8 mouse cellular contexts compared by ENCODE assay signal in the genomic region with DNA sequence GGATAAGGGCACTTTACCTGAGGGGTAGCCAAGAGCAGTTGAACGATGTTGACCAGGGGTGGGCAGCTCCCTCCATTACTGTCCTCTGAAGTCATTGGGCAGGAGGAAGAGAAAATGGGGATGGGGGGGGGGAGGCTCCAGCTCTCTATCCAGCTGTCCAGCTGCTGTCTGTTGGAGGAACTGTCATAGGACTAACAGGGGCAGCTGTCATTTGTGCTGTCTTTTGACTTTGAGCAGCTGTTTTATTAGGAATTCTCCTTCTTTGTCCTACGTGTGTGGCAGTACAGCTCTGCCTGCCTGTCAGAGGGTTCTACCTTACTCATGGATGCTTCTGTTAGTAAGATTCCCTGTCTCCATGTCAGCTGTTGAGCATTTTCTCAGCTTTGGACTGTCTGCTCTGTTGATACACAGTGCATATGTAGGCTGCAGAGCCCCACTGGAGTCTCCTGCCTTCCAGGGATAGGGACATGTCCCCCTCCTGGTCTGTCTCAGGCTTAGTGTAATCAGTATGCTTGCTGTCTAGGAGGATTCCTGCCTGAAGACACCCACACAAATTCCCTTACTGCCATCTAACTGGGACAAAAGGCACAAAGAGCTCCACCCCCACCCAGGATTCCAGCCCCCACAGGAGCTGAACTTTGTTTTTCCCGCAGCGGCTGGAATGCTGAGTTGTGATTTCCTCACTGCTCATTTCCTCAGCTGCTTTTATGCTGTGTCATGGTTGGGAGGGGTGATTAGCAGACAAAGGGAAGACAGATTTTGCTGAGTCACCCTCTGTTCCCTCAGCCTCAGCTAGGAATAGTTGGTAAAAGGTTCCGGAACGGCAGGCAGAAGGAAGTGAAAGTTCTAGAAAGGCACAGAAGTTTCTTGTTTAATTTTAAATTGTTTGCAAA. TPM values are rescaled to one million over a fixed set of nuclear protein-coding genes. Genes with fewer than 3 reads are reported as not detected.
DNase-seq lines count a peak whose midpoint lies in the region; ATAC-seq lines count a peak whose summit lies in the region.

No protein-coding gene starts in this region.

- no peaks in the 10 kb centered on the region for H3K36me3 ChIP-seq in embryonic facial prominence, embryonic 13.5 days

- peaks cover 20% of the 10 kb centered on the region for H3K4me1 ChIP-seq in embryonic facial prominence, embryonic 13.5 days

- ATAC-seq in embryonic facial prominence, embryonic 13.5 days (ENCODE audit: insufficient number of reproducible peaks, insufficient read depth, low FRiP score, low TSS enrichment, low read depth), result 0 out of 2 replicates have a peak, but pooled peaks have one; percentile 20

- peak overlapping the region; percentile 21; the same call in 1 of the 2 replicates for H3K4me3 ChIP-seq in embryonic facial prominence, embryonic 13.5 days

- H3K9me3 ChIP-seq in embryonic facial prominence, embryonic 13.5 days, result no peaks in the 10 kb centered on the region

- peak; percentile 57 to 69 for DNase-seq in cerebellum, postnatal 10 days
- DNase-seq in cerebellum, adult 9-11 months, result no peak
- DNase-seq in heart, adult 18-20 months, result peak; percentile 87 to 93
- DNase-seq in kidney, adult 18-20 months, result peak; percentile 76
- peak; percentile 60 to 61 for DNase-seq in left cerebral cortex, postnatal 36 days (ENCODE audit: low spot score in 2 of 2)
- peak; percentile 92 for DNase-seq in mesoderm, embryonic 11.5 days (ENCODE audit: low read depth, low spot score)
- peak; percentile 56 for DNase-seq in right cerebral cortex, postnatal 25 days

- 16% methylated on average over 6 of the region's 6 CpGs for WGBS in embryonic facial prominence, embryonic 13.5 days

- peak overlapping the region; percentile 52 for H3K4me2 ChIP-seq in embryonic facial prominence, embryonic 13.5 days

- no peaks in the 10 kb centered on the region for H3K27me3 ChIP-seq in embryonic facial prominence, embryonic 13.5 days

- peak overlapping the region; percentile 74 for H3K27ac ChIP-seq in embryonic facial prominence, embryonic 13.5 days

- H3K9ac ChIP-seq in embryonic facial prominence, embryonic 13.5 days, result peak overlapping the region; percentile 67

- intact Hi-C loops in left cerebral cortex, postnatal 36 days (cut with DNase I), result no loop called here

RNA-seq across cellular contexts. Expression of gene Hmox1, which starts 4.2 kb away (rescaled TPM):
- 24.0 and 29.0 TPM in 2 replicates for polyA plus RNA-seq in embryonic facial prominence, embryonic 13.5 days (2015; fragmentation: Nextera tagmentation; extraction: Ambion mirVana)
- total RNA-seq in heart, adult 18-20 months (2021), result 10 to 100 TPM; 10.3 to 17.5 TPM
- 1 to 10 TPM; 3.9 to 5.1 TPM for total RNA-seq in left cerebral cortex, postnatal 36 days (2021)

RNA-seq across cellular contexts. Expression of gene Mcm5, which starts 20.1 kb away (rescaled TPM):
- 159 and 177 TPM in 2 replicates for polyA plus RNA-seq in embryonic facial prominence, embryonic 13.5 days (2015; fragmentation: Nextera tagmentation; extraction: Ambion mirVana)
- 1 to 10 TPM; 3.3 to 5.1 TPM for total RNA-seq in heart, adult 18-20 months (2021)
- 1 to 10 TPM; 7.4 to 7.6 TPM for total RNA-seq in left cerebral cortex, postnatal 36 days (2021)

RNA-seq across cellular contexts. Expression of gene Tom1, which starts 55.7 kb away (rescaled TPM):
- 25.8 and 31.9 TPM in 2 replicates for polyA plus RNA-seq in embryonic facial prominence, embryonic 13.5 days (2015; fragmentation: Nextera tagmentation; extraction: Ambion mirVana)
- total RNA-seq in heart, adult 18-20 months (2021), result 10 to 100 TPM; 57.9 to 63.7 TPM
- 10 to 100 TPM; 37.2 to 47.1 TPM for total RNA-seq in left cerebral cortex, postnatal 36 days (2021)
